Mouse (Mus musculus) urinary bladder, postnatal 10 days (tissue): ENCODE results near the gene Pacs2.

ENCODE experiments used
- DNase-seq: peaks from one replicate; pipeline ENCODE4 v3.0.0; 2022; ENCODE audit warnings: low spot score

Pacs2 gene

GRCm38 (mm10) chr12:113089107-113089506 is 74.8 kb downstream of the Pacs2 start:
- no peak for DNase-seq

- DNase-seq, result no peak
Measured at GRCm38 (mm10) chr12:113090053-113090452, 75.7 kb downstream of the Pacs2 start.

GRCm38 (mm10) chr12:113097040-113097439 is 82.7 kb downstream of the Pacs2 start:
- no peak for DNase-seq

- no peak for DNase-seq
Measured at GRCm38 (mm10) chr12:113097749-113098281, 83.5 kb downstream of the Pacs2 start, which contains the start of gene Mta1. Gene Mta1 (plus strand): TSS chr12:113098278.

GRCm38 (mm10) chr12:113098530-113099151 is 84.3 kb downstream of the Pacs2 start:
- DNase-seq, result no peak

GRCm38 (mm10) chr12:113099470-113100237 is 85.3 kb downstream of the Pacs2 start:
- no peak for DNase-seq

GRCm38 (mm10) chr12:113100448-113101076 is 86.3 kb downstream of the Pacs2 start:
- DNase-seq, result no peak

GRCm38 (mm10) chr12:113101251-113101960 is 87.1 kb downstream of the Pacs2 start:
- DNase-seq, result no peak

GRCm38 (mm10) chr12:113102461-113102860 is 88.2 kb downstream of the Pacs2 start:
- DNase-seq, result no peak

GRCm38 (mm10) chr12:113103846-113104451 is 89.6 kb downstream of the Pacs2 start:
- DNase-seq, result no peak

- DNase-seq, result no peak
Measured at GRCm38 (mm10) chr12:113106386-113106785, 92.1 kb downstream of the Pacs2 start.

- DNase-seq, result no peak
Measured at GRCm38 (mm10) chr12:113107431-113108124, 93.3 kb downstream of the Pacs2 start.

GRCm38 (mm10) chr12:113108528-113109283 is 94.4 kb downstream of the Pacs2 start:
- DNase-seq, result no peak

- DNase-seq, result no peak
Measured at GRCm38 (mm10) chr12:113109801-113110200, 95.5 kb downstream of the Pacs2 start.

- DNase-seq, result no peak
Measured at GRCm38 (mm10) chr12:113114141-113114540, 99.8 kb downstream of the Pacs2 start.

GRCm38 (mm10) chr12:113114856-113115538 is 100.7 kb downstream of the Pacs2 start:
- DNase-seq, result no peak

GRCm38 (mm10) chr12:113119516-113120410 is 105.5 kb downstream of the Pacs2 start:
- DNase-seq, result no peak
